Mouse (Mus musculus) hindbrain, embryonic 11.5 days (tissue): Measurements from ENCODE around the gene Tiparp. TPM values are rescaled to one million over a fixed set of nuclear protein-coding genes. Genes with fewer than 3 reads are reported as not detected.

Experiments
- ATAC-seq: fragments of 200-750 bp; cut with Nextera tagmentation; 2 replicates; pipeline ENCODE4 v1.8.0; 2017; ENCODE audit warnings: mild to moderate bottlenecking, moderate TSS enrichment, moderate library complexity; ENCODE audit not compliant: low FRiP score
- DNase-seq: peaks from one replicate; pipeline ENCODE4 v3.0.0-alpha.2; 2015; ENCODE audit warnings: low spot score
- H3K27ac ChIP-seq: fragments of 300-500 bp; sonication (generic); 2 replicates; pipeline ENCODE4 v1.5.1; 2014; ENCODE audit warnings: mild to moderate bottlenecking, low read depth, low read length
- H3K27me3 ChIP-seq: fragments of 300-500 bp; sonication (generic); 2 replicates; pipeline ENCODE4 v1.6.1; 2014; ENCODE audit warnings: mild to moderate bottlenecking, low read length, moderate library complexity, mixed read lengths; ENCODE audit not compliant: control insufficient read depth, insufficient read depth
- H3K36me3 ChIP-seq: fragments of 300-500 bp; sonication (generic); 2 replicates; pipeline ENCODE4 v1.6.1; 2014; ENCODE audit warnings: mild to moderate bottlenecking, low read length, moderate library complexity, mixed read lengths; ENCODE audit not compliant: control insufficient read depth, insufficient read depth
- H3K4me1 ChIP-seq: fragments of 300-500 bp; sonication (generic); replicated peaks from 2 replicates; pipeline ENCODE4 v1.6.1; 2014; ENCODE audit warnings: low read length, mixed read lengths; ENCODE audit not compliant: control insufficient read depth, insufficient read depth
- H3K4me2 ChIP-seq: fragments of 300-500 bp; sonication (generic); replicated peaks from 2 replicates; pipeline ENCODE4 v1.6.1; 2014; ENCODE audit warnings: mild to moderate bottlenecking, low read depth, low read length
- H3K4me3 ChIP-seq: fragments of 300-500 bp; sonication (generic); 2 replicates; pipeline ENCODE4 v1.5.1; 2014; ENCODE audit warnings: low read depth, low read length
- H3K9ac ChIP-seq: fragments of 300-500 bp; sonication (generic); 2 replicates; pipeline ENCODE4 v1.6.1; 2014; ENCODE audit warnings: low read depth, low read length
- H3K9me3 ChIP-seq: fragments of 300-500 bp; sonication (generic); 2 replicates; pipeline ENCODE4 v1.6.1; 2016; ENCODE audit warnings: low read length; ENCODE audit not compliant: control insufficient read depth
- WGBS: fragments of 180-500 bp; shearing (Covaris S2); extraction: QIAGEN DNeasy Blood & Tissue Kit; methylation state at CpG from one replicate; pipeline ENCODE4 v1.1.7; 2014; 5-methylcytosine and 5-hydroxymethylcytosine counted together
- polyA plus RNA-seq: library from polyadenylated mRNA; unstranded; fragments of >200 nt; fragmentation: Nextera tagmentation; extraction: Ambion mirVana; gene quantifications from 2 replicates; pipeline ENCODE4 v1.2.1, GENCODE M21; 2014

The Tiparp gene
- polyA plus RNA-seq, 1 experiment from 2014 or later = 41.1 TPM

GRCm38 (mm10) chr3:65537288-65537687 lies 9.1 kb downstream of the Tiparp start:
- Histone ChIP-seq H3K27ac (no peak overlapping the region), H3K36me3 (no peaks in the 10 kb centered on the region), H3K4me2 (no peak overlapping the region), H3K9me3 (no peaks in the 10 kb centered on the region), H3K27me3 (no peaks in the 10 kb centered on the region), H3K4me1 (no peaks in the 10 kb centered on the region), H3K9ac (no peak overlapping the region), H3K4me3 (no peak overlapping the region)
- ATAC-seq = no peak
- WGBS = 90% methylated on average over 1 of the region's 1 CpGs
- DNase-seq = no peak

GRCm38 (mm10) chr3:65540906-65541551 lies 12.8 kb downstream of the Tiparp start:
- no peak for ATAC-seq
- Histone ChIP-seq H3K36me3 (no peaks in the 10 kb centered on the region), H3K9ac (no peak overlapping the region), H3K27ac (no peak overlapping the region), H3K4me2 (no peak overlapping the region), H3K4me3 (no peak overlapping the region), H3K27me3 (no peaks in the 10 kb centered on the region), H3K9me3 (no peaks in the 10 kb centered on the region), H3K4me1 (no peaks in the 10 kb centered on the region)
- 91% methylated on average over 6 of the region's 6 CpGs for WGBS
- no peak for DNase-seq

- WGBS = 63% methylated on average over 4 of the region's 4 CpGs
- H3K27me3 ChIP-seq = no peaks in the 10 kb centered on the region
- ATAC-seq = no peak
Observed at GRCm38 (mm10) chr3:65541552-65541935, 13.3 kb downstream of the Tiparp start.

GRCm38 (mm10) chr3:65549785-65550184 lies 21.6 kb downstream of the Tiparp start:
- WGBS = 92% methylated on average over 6 of the region's 6 CpGs
- H3K36me3 ChIP-seq = no peaks in the 10 kb centered on the region

More at GRCm38 (mm10) chr3:65541552-65541935, 13.3 kb downstream of the Tiparp start:
- H3K4me1 ChIP-seq = no peaks in the 10 kb centered on the region
- no peaks in the 10 kb centered on the region for H3K36me3 ChIP-seq
- DNase-seq = no peak
- H3K9ac ChIP-seq = no peak overlapping the region
- H3K4me3 ChIP-seq = no peak overlapping the region
- H3K9me3 ChIP-seq = no peaks in the 10 kb centered on the region
- H3K27ac ChIP-seq = no peak overlapping the region
- no peak overlapping the region for H3K4me2 ChIP-seq

GRCm38 (mm10) chr3:65551065-65551464 lies 22.9 kb downstream of the Tiparp start:
- no peak for ATAC-seq
- H3K4me3 ChIP-seq = no peak overlapping the region
- H3K9ac ChIP-seq = no peak overlapping the region
- no peaks in the 10 kb centered on the region for H3K36me3 ChIP-seq
- no peak for DNase-seq
- 74% methylated on average over 5 of the region's 5 CpGs for WGBS
- no peak overlapping the region for H3K4me2 ChIP-seq
- no peaks in the 10 kb centered on the region for H3K27me3 ChIP-seq
- no peaks in the 10 kb centered on the region for H3K4me1 ChIP-seq
- no peaks in the 10 kb centered on the region for H3K9me3 ChIP-seq
- no peak overlapping the region for H3K27ac ChIP-seq

More at GRCm38 (mm10) chr3:65549785-65550184, 21.6 kb downstream of the Tiparp start:
- Histone ChIP-seq H3K4me1 (no peaks in the 10 kb centered on the region), H3K4me2 (no peak overlapping the region), H3K27me3 (no peaks in the 10 kb centered on the region), H3K9ac (no peak overlapping the region), H3K27ac (no peak overlapping the region), H3K4me3 (no peak overlapping the region), H3K9me3 (no peaks in the 10 kb centered on the region)
- ATAC-seq = no peak
- no peak for DNase-seq

- ATAC-seq = no peak
- DNase-seq = no peak
- Histone ChIP-seq H3K36me3 (no peaks in the 10 kb centered on the region), H3K9me3 (no peaks in the 10 kb centered on the region), H3K4me3 (no peak overlapping the region), H3K9ac (no peak overlapping the region), H3K27ac (no peak overlapping the region), H3K27me3 (no peaks in the 10 kb centered on the region), H3K4me1 (no peaks in the 10 kb centered on the region), H3K4me2 (no peak overlapping the region)
- 92% methylated on average over 2 of the region's 2 CpGs for WGBS
Observed at GRCm38 (mm10) chr3:65554633-65555032, 26.4 kb downstream of the Tiparp start.

- Histone ChIP-seq H3K4me2 (no peak overlapping the region), H3K4me1 (no peaks in the 10 kb centered on the region), H3K4me3 (no peak overlapping the region), H3K27ac (no peak overlapping the region), H3K9me3 (no peaks in the 10 kb centered on the region), H3K36me3 (no peaks in the 10 kb centered on the region), H3K9ac (no peak overlapping the region), H3K27me3 (no peaks in the 10 kb centered on the region)
- DNase-seq = no peak
- no peak for ATAC-seq
- WGBS = 79% methylated on average over 4 of the region's 4 CpGs
Observed at GRCm38 (mm10) chr3:65558679-65559078, 30.5 kb downstream of the Tiparp start.

GRCm38 (mm10) chr3:65562212-65562611 lies 34.0 kb downstream of the Tiparp start:
- no peak overlapping the region for H3K9ac ChIP-seq
- H3K27me3 ChIP-seq = no peaks in the 10 kb centered on the region
- H3K27ac ChIP-seq = no peak overlapping the region
- H3K4me1 ChIP-seq = no peaks in the 10 kb centered on the region
- H3K9me3 ChIP-seq = no peaks in the 10 kb centered on the region
- H3K36me3 ChIP-seq = no peaks in the 10 kb centered on the region
- ATAC-seq (no peak), DNase-seq (no peak)
- 66% methylated on average over 9 of the region's 9 CpGs for WGBS
- H3K4me2 ChIP-seq = no peak overlapping the region
- H3K4me3 ChIP-seq = no peak overlapping the region

- DNase-seq = no peak
- Histone ChIP-seq H3K27me3 (no peaks in the 10 kb centered on the region), H3K4me2 (no peak overlapping the region), H3K9me3 (no peaks in the 10 kb centered on the region), H3K27ac (no peak overlapping the region), H3K4me1 (no peaks in the 10 kb centered on the region), H3K36me3 (no peaks in the 10 kb centered on the region), H3K9ac (no peak overlapping the region), H3K4me3 (no peak overlapping the region)
- 93% methylated on average over 3 of the region's 3 CpGs for whole genome bisulfite sequencing
- ATAC-seq = no peak
Observed at GRCm38 (mm10) chr3:65562694-65563093, 34.5 kb downstream of the Tiparp start.
